Mouse (Mus musculus) frontal cortex, adult 2 months (tissue): ENCODE data around the gene Ttc3. TPM values are rescaled to one million over a fixed set of nuclear protein-coding genes. Genes with fewer than 3 reads are reported as not detected.
"Not testable (repeated sequence)": the region's sequence is repeated elsewhere in the genome, so short reads cannot be mapped to it uniquely, and the experiment has no call there.

Experiments
- DNase-seq, 2 experiments: peaks; one replicate each; pipeline ENCODE4 v3.0.0; 2022; ENCODE audit warnings: low spot score in 1 of 2; ENCODE audit errors: extremely low spot score in 1 of 2
- polyA plus RNA-seq: library from polyadenylated mRNA; depleted of rRNA; stranded (reverse); fragments of >200 nt; gene quantifications from 2 replicates; pipeline ENCODE4 v1.2.3, GENCODE M21; 2012; rRNA removed

Ttc3 gene
- polyA plus RNA-seq, 1 experiment = 363 TPM

DNA sequence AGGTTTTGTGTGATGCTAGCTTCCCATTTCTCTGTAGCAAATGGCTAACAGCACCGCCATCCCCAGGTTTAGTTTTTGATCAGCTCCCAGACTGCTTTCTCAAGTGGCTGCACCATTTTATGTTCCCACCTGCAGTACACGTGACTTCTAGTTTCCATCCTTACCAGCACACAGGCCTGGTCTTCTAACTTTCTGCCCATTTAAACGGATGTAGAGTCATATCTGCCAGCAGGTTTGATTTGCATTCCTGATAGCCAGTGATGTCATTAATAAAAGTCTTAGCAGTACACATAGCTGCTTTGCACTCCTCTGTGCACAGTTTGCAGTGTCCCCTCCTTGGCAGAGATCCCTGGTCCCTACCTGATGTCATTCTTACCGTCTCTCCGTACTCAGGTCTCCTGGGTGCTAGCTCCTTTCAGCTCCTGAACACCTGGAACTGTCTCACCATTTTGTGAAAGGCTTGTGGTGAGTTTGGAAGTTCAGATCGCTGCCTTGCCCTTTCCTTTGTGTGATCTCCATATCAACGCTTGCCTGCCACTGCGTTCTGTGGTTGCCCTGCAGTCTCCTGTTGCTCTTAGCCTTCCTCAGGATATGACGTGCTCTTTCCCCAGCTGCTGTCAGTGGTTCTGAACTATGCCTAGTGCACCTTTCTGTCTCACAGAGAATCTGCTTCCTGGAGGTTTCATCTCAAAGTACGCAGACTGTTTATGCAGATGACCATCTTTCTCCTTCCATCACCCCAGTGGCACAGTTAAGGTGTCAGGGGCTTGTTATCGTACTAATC lies 114.5 kb downstream of the Ttc3 start:
- no peak for DNase-seq

DNA sequence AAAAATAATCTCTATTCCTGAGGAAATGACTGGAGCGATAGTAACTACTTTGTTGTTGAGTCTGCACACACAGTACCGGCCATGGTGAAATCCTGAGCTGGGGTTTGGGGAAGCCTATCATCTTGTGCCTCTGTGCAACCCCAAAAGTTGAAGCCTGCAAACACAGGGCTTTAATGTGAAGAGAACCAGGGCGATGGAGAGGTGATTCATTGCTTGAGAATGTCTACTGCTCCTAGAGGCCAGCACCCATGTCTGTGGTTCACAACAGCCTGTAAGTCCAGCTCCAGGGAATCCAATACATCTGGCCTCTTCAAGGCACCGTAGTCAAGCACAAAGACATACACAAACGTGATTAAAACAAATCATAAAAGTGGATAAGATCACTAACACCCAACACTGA lies 116.9 kb downstream of the Ttc3 start:
- no peak for DNase-seq

DNA sequence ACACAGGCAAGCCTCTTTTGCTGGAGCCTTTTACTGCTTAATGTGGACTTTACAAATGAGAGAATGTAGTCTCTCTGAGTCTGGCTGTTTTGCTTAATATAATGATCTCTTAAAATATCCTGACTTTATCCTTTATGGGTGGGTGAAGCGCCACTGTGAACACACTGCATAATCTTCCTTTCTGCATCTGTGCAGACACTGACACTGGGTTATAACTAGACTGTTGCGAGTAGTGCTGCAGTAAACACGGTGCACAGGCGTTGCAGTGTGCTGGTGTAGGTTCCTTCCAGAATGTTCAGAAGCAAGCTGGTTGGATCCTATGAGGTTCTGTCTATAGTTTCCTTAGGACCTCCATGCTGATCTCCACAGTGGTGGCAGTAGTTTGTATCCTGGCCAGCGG lies 118.9 kb downstream of the Ttc3 start:
- DNase-seq = peak; percentile 39 to 60

DNA sequence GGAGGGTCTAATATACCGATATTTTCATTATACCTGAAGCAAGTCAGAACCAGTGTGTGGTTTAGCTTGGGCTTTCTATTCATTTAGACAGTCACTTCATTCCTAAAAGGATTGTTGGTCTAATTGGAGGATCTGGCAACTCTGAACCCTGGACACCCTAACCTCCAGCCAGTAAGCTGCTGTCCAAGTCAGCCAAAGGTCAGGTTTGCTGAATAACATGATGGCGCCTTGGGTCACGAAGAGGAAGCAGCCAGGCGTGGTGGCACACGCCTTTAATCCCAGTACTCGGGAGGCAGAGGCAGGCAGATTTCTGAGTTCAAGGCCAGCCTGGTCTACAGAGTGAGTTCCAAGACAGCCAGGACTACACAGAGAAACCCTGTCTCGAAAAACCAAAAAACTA lies 126.8 kb downstream of the Ttc3 start:
- not testable (repeated sequence) for DNase-seq

DNA sequence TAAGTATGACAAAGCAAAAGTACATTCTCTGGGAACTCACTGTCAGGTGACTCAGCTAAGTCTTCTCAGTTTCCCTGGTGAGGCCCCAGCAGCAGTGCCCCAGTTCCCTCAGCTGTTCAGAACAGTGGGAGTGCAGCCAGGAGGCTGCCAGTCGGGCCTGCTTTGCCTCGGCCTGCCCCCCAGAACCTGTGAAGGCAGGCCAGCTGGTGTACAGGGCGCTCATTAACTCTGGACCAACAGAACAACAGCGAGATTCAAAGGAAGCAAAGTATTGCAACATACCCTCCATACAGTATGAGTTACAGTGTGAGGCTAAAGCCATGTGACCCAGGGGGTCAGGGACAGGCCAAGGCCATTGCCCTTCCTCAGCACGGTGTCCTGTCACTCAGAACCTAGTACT lies 127.5 kb downstream of the Ttc3 start:
- peak; percentile 60 to 74 for DNase-seq

DNA sequence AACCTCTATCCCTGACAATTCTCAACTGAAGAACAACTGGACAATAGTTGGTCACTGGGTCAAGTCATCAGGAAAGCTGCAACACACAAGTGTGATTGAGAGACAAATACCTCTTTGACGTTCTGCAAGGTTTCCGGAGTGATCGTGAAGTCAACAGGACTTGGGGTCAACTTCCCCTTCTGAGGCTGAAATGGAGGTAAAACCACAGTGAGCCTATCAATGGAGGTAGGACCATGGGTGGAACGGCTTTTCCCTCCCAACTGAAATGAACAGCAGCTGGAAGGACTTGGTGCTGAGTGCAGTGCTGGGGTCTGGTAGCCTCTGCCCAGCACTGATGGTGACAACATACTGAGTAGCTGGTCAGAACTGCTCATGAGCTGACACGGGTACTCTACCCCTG lies 133.8 kb downstream of the Ttc3 start:
- no peak for DNase-seq

DNA sequence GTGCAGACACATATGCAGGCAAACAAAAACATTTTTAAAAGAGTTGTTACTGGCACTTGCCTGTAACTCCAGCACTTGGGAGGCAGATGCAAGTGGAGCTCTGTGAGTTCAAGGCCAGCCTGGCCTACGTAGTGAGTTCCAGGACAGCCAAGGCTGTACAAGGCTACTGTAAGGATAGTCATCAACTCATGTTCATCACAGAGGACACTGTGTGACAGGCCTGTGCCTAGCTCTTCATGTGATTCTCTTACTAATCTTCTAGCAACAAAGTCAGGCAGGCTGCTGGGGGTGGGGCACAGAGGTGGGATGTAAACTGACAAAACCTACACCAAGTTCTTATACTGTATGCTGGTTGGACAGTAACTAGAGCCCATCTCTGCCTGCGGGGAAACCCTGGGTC lies 136.7 kb downstream of the Ttc3 start:
- no peak for DNase-seq

DNA sequence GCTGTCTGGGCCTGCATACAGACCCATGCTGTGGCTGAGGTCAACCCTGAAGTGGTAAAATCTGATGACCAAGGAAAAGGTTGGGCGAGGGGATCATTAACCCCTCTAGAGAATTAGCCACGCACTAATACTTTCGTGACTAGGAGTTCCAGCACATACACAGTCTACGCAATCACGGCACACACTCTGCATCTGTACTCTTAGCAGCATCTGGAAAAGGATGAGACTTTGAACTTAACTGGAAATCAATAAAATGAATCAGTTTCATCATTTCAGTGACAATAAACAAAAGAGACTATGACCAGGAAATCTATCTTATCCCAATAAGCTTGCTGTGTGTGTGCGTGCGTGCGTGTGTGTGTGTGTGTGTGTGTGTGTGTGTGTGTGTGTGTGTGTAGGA lies 138.4 kb downstream of the Ttc3 start:
- DNase-seq = no peak

DNA sequence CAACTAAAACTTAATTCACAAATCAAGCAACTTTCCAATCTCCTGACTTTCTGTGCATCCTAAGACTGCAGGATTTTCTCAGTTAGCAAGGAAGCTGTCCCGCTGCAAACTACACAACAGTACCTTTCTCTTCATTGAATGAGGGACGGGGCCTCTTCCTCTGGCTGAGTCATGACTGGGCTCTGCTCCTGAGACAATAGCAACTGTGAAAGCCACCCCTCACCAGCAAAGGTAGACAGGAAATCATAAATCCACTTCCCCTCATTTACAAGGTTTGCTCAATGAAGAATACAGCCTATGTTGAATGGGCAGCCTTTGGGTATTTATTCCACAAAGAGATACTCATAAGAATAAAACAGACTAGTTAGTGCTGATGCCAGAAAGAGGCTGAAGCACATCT lies 139.6 kb downstream of the Ttc3 start:
- DNase-seq = no peak

DNA sequence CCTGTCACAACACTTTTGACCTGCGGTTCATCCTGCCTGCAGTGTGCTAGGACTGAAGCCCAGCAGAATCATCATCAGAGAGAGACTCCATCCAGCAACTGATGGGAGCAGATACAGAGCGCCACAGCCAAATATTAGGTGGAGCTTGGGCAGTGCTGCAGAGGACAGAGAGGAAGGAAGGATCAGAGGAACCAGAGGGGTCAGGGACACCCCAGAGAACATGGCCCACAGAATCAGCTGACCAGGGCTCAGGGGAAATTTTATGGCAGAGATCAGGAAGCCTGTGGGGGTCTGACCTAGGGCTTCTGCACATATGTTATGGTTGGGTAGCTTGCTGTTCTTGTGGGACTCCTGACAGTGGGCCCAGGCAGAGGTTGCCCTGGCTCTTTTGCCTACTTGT lies 147.2 kb downstream of the Ttc3 start:
- no peak for DNase-seq

Other genes starting within 250 kb of the Ttc3 start
- gene Hlcs, start 57.0 kb upstream of the Ttc3 start, polyA plus RNA-seq = 11.6 and 12.5 TPM in 2 replicates
- 0.42 and 0.55 TPM in 2 replicates for gene Ripply3, start 42.2 kb upstream of the Ttc3 start, polyA plus RNA-seq
- gene Pigp, start 1.2 kb downstream of the Ttc3 start, polyA plus RNA-seq = 63.8 and 66.8 TPM in 2 replicates
- gene Vps26c, start 156.2 kb downstream of the Ttc3 start, polyA plus RNA-seq = 45.7 and 47.6 TPM in 2 replicates
- gene Dyrk1a, start 199.4 kb downstream of the Ttc3 start, polyA plus RNA-seq = 44.1 and 47.8 TPM in 2 replicates